Mouse (Mus musculus) embryonic facial prominence, embryonic 14.5 days (tissue): ENCODE measurements around the gene Shc2. TPM values are rescaled to one million over a fixed set of nuclear protein-coding genes. Genes with fewer than 3 reads are reported as not detected.

Experiments
- ATAC-seq: fragments of 200-750 bp; cut with Nextera tagmentation; 2 replicates; pipeline ENCODE4 v1.8.0; 2017; ENCODE audit warnings: low read depth, moderate number of reproducible peaks, moderate TSS enrichment
- DNase-seq: peaks from one replicate; pipeline ENCODE4 v3.0.0-alpha.2; 2015; ENCODE audit warnings: low spot score
- H3K27ac ChIP-seq: fragments of 300-500 bp; sonication (generic); replicated peaks from 2 replicates; pipeline ENCODE4 v1.5.1; 2014; ENCODE audit warnings: low read depth, mild to moderate bottlenecking, low read length, moderate library complexity
- H3K27me3 ChIP-seq: fragments of 300-500 bp; sonication (generic); replicated peaks from 2 replicates; pipeline ENCODE4 v1.6.1; 2014; ENCODE audit warnings: low read length; ENCODE audit not compliant: control insufficient read depth, insufficient read depth
- H3K36me3 ChIP-seq: fragments of 300-500 bp; sonication (generic); 2 replicates; pipeline ENCODE4 v1.6.1; 2014; ENCODE audit warnings: low read length, mixed read lengths; ENCODE audit not compliant: control insufficient read depth, insufficient read depth
- H3K4me1 ChIP-seq: fragments of 300-500 bp; sonication (generic); 2 replicates; pipeline ENCODE4 v1.6.1; 2014; ENCODE audit warnings: antibody characterized with exemption, low read length; ENCODE audit not compliant: control insufficient read depth, insufficient read depth
- H3K4me2 ChIP-seq: fragments of 300-500 bp; sonication (generic); 2 replicates; pipeline ENCODE4 v1.6.1; 2014; ENCODE audit warnings: low read depth, mild to moderate bottlenecking, low read length, moderate library complexity, mixed read lengths
- H3K4me3 ChIP-seq: fragments of 300-500 bp; sonication (generic); 2 replicates; pipeline ENCODE4 v1.5.1; 2014; ENCODE audit warnings: low read depth, mild to moderate bottlenecking, low read length
- H3K9ac ChIP-seq: fragments of 300-500 bp; sonication (generic); 2 replicates; pipeline ENCODE4 v1.6.1; 2014; ENCODE audit warnings: low read depth, mild to moderate bottlenecking, low read length, moderate library complexity, mixed read lengths
- H3K9me3 ChIP-seq: fragments of 300-500 bp; sonication (generic); 2 replicates; pipeline ENCODE4 v1.6.1; 2016; ENCODE audit warnings: low read length; ENCODE audit not compliant: control insufficient read depth
- WGBS: fragments of 180-500 bp; shearing (Covaris S2); extraction: QIAGEN DNeasy Blood & Tissue Kit; methylation state at CpG from one replicate; pipeline ENCODE4 v1.1.7; 2014; 5-methylcytosine and 5-hydroxymethylcytosine counted together
- polyA plus RNA-seq: library from polyadenylated mRNA; unstranded; fragments of >200 nt; fragmentation: Nextera tagmentation; extraction: Ambion mirVana; gene quantifications from 2 replicates; pipeline ENCODE4 v1.2.1, GENCODE M21; 2014

Gene Shc2
- polyA plus RNA-seq, 1 experiment from 2014 or later, result 11.4 TPM

DNA sequence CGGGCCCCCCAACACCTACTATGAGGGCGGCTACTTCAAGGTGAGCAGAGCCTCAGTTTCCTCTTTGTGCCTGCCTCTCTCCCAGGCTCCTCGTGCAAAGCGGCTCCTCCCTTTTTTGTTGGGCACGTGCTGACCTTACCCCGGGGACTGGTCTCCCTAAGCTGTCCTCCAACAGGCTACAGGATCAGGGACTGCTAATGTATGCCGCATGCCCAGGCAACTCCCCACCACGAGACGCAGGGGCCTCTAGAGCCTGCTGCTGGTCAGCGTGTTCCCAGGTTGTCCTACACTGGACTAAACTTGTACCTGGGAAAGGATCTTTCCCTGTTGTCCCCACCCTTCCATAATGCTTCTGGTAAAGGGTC lies 44.8 kb upstream of the Shc2 start:
- H3K4me3 ChIP-seq, result peak overlapping the region; percentile 81
- no peak for DNase-seq
- H3K4me1 ChIP-seq, result peaks cover 14% of the 10 kb centered on the region
- H3K27me3 ChIP-seq, result no peaks in the 10 kb centered on the region
- H3K4me2 ChIP-seq, result peak overlapping the region; percentile 87
- H3K9ac ChIP-seq, result peak overlapping the region; percentile 84
- no peaks in the 10 kb centered on the region for H3K9me3 ChIP-seq
- WGBS, result 0% methylated on average over 7 of the region's 10 CpGs
- H3K36me3 ChIP-seq, result peaks cover 37% of the 10 kb centered on the region
- ATAC-seq, result no peak
- H3K27ac ChIP-seq, result peak overlapping the region; percentile 79

DNA sequence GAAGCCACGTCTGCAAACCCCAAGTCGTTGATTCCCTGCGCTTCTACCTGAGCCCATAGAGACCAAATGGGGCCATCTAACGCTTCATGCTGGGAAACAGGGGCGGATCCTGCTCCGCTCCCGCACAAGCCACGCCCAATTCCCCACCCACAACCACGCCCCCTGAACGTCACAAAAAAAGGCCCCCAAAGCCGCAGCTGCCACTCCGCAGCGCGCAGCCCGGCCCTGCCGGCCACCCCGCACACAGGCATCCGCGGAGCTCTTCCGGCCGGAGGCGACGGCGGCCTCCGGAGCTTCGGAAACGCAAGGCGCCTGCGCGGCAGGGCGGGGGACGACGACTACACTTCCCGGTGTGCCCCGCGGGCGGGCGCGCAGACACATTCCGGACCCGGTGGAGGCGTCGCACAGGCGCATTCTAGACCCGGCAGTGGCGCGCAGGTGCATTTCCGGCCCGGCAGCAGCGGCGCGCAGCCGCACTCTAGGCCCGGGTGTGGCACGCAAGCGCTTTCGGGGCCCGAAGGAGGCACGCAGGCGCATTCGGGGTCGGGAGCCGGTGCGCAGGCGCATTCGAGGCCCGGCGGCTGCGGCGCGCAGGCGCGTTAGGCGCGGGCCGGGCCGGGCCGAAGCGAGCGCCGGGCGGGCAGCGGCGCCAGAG lies 44.0 kb upstream of the Shc2 start, which contains the start of gene Cdc34:
Cdc34 (plus strand) TSS at position 605 of the 655 bp plus-strand sequence.
- H3K4me2 ChIP-seq, result peak within 1 kb of the TSS; percentile 87
- peak; percentile 96 for ATAC-seq
- peaks cover 29% of the 10 kb centered on the region for H3K36me3 ChIP-seq
- DNase-seq, result peak; percentile 99
- peak within 1 kb of the TSS; percentile 84 for H3K9ac ChIP-seq
- H3K4me1 ChIP-seq, result peaks cover 14% of the 10 kb centered on the region
- peak within 1 kb of the TSS; percentile 83 for H3K27ac ChIP-seq
- WGBS, result 1% methylated on average over 36 of the region's 84 CpGs
- no peaks in the 10 kb centered on the region for H3K27me3 ChIP-seq
- peak within 1 kb of the TSS; percentile 81 for H3K4me3 ChIP-seq
- H3K9me3 ChIP-seq, result no peaks in the 10 kb centered on the region

- peak; percentile 0; the same call in 1 of the 2 replicates for ATAC-seq
- peak overlapping the region; percentile 87 for H3K4me2 ChIP-seq
- H3K27me3 ChIP-seq, result no peaks in the 10 kb centered on the region
- H3K27ac ChIP-seq, result peak overlapping the region; percentile 83
- WGBS, result 37% methylated on average over 11 of the region's 11 CpGs
- no peaks in the 10 kb centered on the region for H3K9me3 ChIP-seq
- peaks cover 28% of the 10 kb centered on the region for H3K36me3 ChIP-seq
- DNase-seq, result no peak
- peak overlapping the region; percentile 84 for H3K9ac ChIP-seq
- H3K4me1 ChIP-seq, result peaks cover 14% of the 10 kb centered on the region
- peak overlapping the region; percentile 81 for H3K4me3 ChIP-seq
Measured at GRCm38 (mm10) chr10:79680606-79681495, 43.1 kb upstream of the Shc2 start.

GRCm38 (mm10) chr10:79675346-79676035 lies 37.8 kb upstream of the Shc2 start:
- Histone ChIP-seq H3K4me3 (no peak overlapping the region), H3K27me3 (no peaks in the 10 kb centered on the region), H3K27ac (no peak overlapping the region), H3K4me1 (0 out of 2 replicates have a peak, but pooled peaks cover under 1% of the 10 kb centered on the region), H3K9ac (no peak overlapping the region), H3K36me3 (peaks cover 13% of the 10 kb centered on the region; the same call in 1 of the 2 replicates), H3K9me3 (no peaks in the 10 kb centered on the region), H3K4me2 (no peak overlapping the region)
- no peak for ATAC-seq
- WGBS, result 57% methylated on average over 27 of the region's 44 CpGs
- DNase-seq, result no peak

- Histone ChIP-seq H3K36me3 (peaks cover 13% of the 10 kb centered on the region; the same call in 1 of the 2 replicates), H3K4me3 (no peak overlapping the region), H3K4me2 (no peak overlapping the region), H3K4me1 (0 out of 2 replicates have a peak, but pooled peaks cover 4% of the 10 kb centered on the region), H3K9ac (no peak overlapping the region), H3K27ac (no peak overlapping the region), H3K9me3 (no peaks in the 10 kb centered on the region), H3K27me3 (no peaks in the 10 kb centered on the region)
- WGBS, result 86% methylated on average over 3 of the region's 3 CpGs
- DNase-seq (no peak), ATAC-seq (no peak)
Measured at GRCm38 (mm10) chr10:79673054-79673453, 35.3 kb upstream of the Shc2 start.

GRCm38 (mm10) chr10:79672088-79672455 lies 34.4 kb upstream of the Shc2 start:
- no peak for DNase-seq
- no peaks in the 10 kb centered on the region for H3K27me3 ChIP-seq
- no peak for ATAC-seq
- no peak overlapping the region for H3K27ac ChIP-seq
- 0 out of 2 replicates have a peak, but pooled peaks cover 4% of the 10 kb centered on the region for H3K4me1 ChIP-seq
- no peak overlapping the region for H3K4me3 ChIP-seq
- H3K36me3 ChIP-seq, result peaks cover 13% of the 10 kb centered on the region; the same call in 1 of the 2 replicates
- no peaks in the 10 kb centered on the region for H3K9me3 ChIP-seq
- 72% methylated on average over 3 of the region's 3 CpGs for WGBS
- H3K9ac ChIP-seq, result no peak overlapping the region
- H3K4me2 ChIP-seq, result no peak overlapping the region

- no peak overlapping the region for H3K9ac ChIP-seq
- 85% methylated on average over 6 of the region's 6 CpGs for WGBS
- DNase-seq, result no peak
- 0 out of 2 replicates have a peak, but pooled peaks cover 4% of the 10 kb centered on the region for H3K4me1 ChIP-seq
- H3K4me3 ChIP-seq, result no peak overlapping the region
- no peaks in the 10 kb centered on the region for H3K9me3 ChIP-seq
- no peaks in the 10 kb centered on the region for H3K27me3 ChIP-seq
- H3K27ac ChIP-seq, result no peak overlapping the region
- no peak for ATAC-seq
- H3K4me2 ChIP-seq, result no peak overlapping the region
- peaks cover 12% of the 10 kb centered on the region; the same call in 1 of the 2 replicates for H3K36me3 ChIP-seq
Measured at GRCm38 (mm10) chr10:79671396-79672087, 33.8 kb upstream of the Shc2 start.
